Mouse (Mus musculus): ENCODE measurements at regions not wholly inside any gene's neighbourhood (a gene's known extent, or its start where the extent isn't known, plus 50 kb on each side); places are given as distances from the start of the nearest gene placed in this dataset.

DNA sequence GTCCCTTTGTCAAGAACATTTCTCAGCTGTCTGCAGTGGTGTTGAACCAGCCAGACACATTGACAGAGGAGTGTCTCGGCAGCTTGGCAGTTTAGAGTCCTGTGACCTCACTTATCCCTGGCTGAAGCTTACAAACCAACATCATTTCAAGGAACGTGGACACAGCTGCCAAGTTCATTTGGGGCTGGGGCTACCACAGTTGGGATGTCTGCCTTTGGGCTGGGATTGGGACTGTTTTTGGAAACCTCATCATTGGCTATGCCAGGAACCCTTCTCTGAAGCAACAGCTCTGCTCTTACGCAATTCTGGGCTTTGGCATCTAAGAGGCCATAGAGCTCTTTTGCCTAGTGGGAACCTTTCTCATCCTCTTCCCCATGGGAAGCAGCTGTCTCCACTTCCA lies 200.4 kb downstream of the Gm15262 start:
- no peak for DNase-seq (ENCODE audit: low spot score)

DNA sequence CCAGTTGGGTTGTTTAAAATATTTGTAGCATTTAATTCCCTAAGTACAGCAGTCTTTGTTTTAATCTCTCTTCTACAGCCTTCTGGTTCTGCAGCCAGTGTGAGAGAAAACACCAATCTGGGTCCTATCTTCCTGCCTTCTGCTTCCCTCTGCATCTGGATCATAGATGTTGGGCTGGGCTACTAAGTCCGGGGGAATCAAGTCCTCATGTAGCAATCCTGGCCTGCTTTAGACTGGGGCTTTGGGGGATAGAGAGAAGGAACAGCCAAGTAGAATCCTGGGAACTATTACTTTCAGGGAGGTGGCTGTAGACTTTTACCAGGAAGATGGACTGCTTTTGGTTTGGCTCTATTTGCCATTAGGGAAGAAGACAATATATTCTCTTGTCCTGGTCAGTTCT lies 205.5 kb upstream of the Rai2 start:
- DNase-seq (ENCODE audit: low spot score), result no peak

DNA sequence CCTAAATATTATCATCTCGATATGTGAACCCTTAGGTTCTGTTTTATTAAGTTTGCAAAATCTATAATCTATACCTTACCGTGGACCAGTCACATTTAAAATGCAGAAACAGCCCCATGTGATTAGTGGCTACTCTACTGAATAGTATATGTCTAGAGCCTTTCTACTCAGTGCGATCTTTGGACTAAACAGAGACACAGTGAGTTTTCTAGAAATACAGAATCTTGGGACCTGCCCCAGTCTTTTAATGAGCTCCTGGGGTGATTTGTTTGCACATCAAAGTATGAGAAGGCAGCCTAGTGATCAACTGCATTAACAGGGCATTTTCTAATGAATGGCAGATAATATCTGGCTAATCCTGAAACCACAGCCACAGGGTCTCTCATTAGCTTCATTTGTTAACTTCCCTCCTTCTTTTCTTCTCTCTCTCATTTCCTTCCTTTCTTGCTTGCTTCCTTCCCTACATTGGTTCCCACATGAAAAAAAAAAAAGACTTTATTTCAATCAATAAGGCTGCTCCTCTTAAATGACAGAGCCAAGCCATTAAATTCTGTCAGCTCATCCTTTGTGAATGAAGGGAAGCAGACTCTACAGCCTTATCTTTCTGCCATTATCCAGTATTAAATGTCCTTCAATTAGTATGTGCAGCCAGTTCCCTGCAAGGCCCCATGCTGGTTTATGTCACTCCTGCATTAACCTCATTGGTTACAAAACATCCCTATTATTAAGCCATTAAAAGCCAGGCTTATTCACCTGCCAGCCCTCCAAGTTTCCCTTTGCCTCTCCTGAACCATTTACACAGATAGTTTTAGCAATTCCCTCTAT lies 193.2 kb upstream of the Rai2 start:
- DNase-seq (ENCODE audit: low spot score), result peak; percentile 25

DNA sequence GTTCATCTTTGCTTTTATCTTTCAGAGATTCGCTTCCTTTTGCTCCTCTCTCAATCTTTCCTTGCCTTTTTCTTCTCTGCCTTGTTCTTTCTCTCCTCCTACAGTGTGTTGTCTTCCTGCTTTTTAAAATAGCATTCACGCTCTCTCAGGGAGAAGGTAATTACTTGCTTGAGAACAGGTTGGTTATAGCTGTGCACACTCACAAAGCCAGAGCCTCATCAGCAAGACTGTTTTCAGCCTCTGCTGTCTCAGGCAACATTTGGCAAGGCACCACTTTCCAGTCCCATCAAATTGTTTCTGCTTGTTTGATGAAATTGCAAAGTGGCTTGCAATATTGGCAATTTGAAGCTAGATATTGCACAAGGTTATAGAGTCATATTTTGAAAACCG lies 192.6 kb upstream of the Rai2 start:
- DNase-seq (ENCODE audit: low spot score), result peak; percentile 8

DNA sequence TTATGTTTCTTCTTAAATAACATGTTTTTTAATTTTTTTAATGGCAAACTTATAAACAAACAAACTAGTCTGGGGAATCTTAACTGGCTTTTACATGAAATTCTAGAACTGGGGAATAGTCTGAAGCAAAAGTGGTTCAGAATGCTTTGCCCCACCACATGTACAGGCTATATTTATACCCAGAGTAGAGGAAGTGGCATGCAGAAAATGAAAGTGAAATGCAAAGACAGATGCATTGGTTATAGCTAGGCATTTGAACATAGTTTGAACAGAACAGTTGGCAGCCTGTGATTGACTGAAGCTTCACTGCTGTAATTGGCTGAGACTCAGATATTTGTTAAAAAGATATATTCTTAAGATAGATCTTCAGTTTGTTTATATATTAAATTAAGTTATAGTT lies 179.6 kb upstream of the Rai2 start:
- no peak for DNase-seq (ENCODE audit: low spot score)

DNA sequence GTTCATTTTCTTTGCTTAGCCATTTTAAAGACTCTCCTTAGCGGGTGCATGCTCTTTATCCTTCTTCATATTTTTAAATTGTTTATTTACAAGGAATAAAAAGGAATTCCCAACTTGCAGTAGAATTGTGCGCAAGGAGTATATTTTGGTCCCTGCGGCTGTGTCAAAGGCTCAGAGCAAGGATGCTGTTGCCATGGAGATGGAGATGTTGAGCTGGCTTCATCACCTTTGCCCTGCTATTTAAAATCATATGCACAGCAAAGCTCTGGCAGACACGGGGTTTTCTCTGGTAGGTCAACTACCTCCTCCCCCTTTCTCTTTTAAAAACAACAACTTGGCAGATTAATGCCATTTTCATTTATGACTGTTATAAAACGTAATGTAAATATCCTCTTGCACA lies 160.0 kb upstream of the Rai2 start:
- DNase-seq (ENCODE audit: low spot score), result no peak

DNA sequence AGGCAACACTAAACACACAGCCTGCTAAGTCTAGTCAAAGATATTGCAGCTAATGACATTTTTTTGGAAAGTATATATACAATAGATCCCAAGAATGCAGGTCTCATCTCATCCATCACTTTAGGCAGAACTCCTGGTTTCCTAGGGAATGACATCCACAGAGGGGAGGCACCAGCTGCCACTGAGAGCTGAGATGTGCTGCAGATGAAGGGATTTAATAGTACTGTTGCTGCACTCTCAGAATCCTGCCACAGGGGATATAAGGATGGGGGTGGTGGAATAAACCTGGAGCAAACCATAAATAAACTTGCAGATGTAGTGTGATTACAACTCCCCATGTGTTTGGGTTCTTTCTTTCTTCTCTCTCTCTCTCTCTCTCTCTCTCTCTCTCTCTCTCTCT lies 158.4 kb upstream of the Rai2 start:
- no peak for DNase-seq (ENCODE audit: low spot score)

DNA sequence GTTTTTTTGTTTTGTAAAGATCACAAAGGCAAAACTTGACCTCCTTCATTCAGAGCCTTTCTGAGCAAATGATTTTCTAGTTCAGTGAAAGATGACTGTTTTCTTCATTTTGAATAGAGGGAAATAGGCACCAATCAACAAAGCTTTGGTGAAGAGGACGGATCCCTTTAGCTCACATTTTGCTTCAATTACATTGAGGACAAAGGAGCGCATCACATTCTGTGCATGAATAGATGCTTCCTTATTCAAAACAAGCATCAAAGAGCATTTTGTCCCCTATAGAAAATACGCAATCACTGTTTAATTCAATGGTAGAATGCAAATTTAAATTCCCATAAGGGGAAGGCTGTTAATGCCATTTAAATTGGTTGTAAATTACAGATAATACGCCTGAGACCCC lies 150.4 kb upstream of the Rai2 start:
- DNase-seq (ENCODE audit: low spot score), result no peak

DNA sequence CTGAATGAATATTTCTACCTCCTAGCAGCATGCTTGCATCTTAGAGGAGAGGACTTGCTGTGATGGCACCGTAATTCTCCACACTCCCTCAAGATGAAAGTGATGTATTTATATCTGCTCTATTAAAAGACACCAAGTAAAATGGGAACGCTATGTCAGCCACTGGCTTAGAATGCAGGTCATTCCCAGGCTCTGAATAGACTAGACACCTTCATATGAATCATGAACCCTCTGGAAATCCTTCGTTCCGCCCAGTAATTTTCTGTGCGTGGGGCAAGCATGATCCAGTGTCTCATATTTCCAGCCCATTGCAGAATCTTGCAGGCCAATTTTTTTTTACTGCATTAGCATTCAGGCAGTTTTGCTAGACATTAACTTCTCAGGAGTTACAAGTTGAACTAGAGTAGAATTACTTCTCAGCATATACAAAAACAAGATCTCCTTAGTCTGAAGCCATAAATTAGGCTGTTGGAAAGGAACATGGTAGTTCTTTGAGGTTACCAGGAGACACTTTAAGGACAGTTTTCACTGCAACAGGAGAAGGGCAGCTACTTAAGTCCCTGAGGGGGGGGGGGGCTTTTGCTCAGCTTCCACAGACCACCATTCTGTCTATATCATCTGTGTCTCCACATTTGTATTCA lies 134.7 kb upstream of the Rai2 start:
- no peak for DNase-seq (ENCODE audit: low spot score)

DNA sequence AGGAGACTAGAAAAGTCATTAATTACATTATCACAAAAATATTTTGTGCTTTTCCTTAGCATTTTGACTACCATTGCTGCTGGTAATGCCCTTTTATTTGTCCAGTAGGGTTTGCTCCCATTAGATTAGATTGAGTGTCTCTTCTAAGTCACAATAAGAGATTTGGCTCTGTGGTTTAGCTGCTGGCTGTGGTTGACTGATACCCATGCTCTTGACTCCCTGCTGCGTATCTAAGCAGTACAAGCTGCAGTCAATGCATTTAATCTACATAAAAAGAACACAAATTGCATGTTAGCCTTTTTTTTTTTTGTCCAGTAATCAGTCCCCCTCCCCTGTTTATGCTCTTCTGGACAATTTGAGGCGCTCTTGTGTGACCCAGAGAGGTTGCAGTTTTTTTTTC lies 133.0 kb upstream of the Rai2 start:
- no peak for DNase-seq (ENCODE audit: low spot score)

DNA sequence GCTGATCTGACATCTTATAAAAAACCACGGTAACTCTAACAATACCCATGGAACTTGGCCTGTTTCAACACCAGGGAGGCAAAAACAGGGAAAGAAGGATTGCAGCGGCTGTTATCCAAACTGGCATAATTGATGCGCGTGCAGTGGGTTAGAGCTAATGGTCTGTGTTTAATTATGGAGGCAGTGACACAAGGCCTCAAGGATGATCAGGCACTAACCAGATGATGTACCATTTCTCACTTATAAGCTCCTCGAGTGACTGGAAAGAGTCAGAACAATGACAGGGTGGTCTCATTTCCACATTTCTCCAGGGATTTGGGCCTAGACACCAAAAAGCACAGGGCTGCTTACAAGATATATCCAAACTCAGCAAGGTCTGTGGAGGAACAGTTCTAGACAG lies 83.0 kb upstream of the Rai2 start:
- DNase-seq (ENCODE audit: low spot score), result peak; percentile 5

DNA sequence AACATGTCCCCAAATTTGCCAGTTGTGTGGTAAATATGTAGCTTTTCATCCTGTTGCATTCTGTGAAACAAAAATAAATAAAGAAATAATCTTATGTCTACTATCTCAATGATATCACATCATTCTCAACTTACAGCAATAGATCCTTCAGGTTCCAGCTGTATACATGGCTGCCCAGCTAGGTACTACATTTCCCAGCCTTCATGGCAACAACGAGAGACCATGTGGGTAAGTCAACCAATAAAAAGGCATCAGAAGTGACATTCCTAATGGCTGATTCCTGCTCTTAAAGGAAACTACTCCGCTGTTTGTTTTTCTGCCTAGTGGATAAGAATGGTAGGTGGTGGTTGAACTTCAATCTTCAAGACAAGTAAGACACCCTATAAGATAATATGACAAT lies 82.5 kb upstream of the Rai2 start:
- peak; percentile 5 for DNase-seq (ENCODE audit: low spot score)

DNA sequence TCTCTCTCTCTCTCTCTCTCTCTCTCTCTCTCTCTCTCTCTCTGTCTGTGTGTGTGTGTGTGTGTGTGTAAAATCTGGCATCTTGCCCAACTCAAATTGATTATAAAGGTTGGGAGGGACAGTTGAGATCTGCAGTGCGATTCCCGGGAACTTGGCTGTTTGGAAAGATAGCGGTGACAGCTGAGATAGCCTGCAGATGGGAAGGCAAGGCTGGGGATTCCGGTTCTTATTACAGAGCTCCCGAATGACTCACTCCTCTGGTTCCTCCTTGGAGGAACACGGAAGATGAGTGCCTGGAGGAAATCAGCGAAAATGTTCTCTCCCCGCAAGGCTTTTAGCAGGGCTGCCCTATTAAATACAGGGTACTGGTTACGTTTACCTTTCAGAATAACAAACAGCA lies 81.2 kb upstream of the Rai2 start:
- peak; percentile 58 for DNase-seq (ENCODE audit: low spot score)

DNA sequence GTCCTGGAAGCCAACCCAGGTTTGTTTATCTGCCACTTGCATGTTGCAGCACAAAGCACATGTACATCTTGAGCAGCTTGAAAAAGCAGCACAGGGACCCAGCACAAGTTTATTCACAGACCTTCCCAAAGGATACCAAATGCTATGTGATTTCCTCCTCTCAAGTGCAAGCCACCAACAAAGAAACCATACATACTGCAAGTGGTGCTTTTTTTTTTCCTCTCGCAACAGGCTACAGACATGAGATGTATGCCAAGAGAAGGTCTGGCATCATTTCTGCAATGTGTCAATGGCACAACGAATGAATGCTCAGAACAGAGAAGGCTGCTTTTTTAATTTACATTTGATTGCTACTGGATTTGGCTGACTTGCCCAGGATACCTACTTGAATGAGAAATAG lies 63.8 kb upstream of the Rai2 start:
- no peak for DNase-seq (ENCODE audit: low spot score)

DNA sequence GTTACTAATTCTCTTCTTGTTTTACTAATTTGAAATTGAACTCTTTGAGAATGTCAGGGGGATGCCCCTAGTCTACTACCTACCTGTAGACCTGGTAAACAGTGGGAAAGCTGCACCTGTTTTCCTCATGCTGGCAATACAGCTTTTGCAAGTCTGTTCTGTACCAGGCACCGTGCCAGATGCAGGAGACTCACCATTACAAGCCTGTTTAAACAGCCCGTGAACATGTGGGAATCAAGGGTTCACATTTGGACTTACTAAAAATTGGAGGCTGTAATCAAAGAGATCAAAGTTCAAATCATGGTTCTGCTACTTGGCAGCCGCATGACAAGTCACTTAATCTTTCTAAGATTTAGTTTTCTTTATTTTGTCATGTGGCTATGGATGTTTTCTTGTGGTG lies 56.8 kb upstream of the Rai2 start:
- no peak for DNase-seq (ENCODE audit: low spot score)

DNA sequence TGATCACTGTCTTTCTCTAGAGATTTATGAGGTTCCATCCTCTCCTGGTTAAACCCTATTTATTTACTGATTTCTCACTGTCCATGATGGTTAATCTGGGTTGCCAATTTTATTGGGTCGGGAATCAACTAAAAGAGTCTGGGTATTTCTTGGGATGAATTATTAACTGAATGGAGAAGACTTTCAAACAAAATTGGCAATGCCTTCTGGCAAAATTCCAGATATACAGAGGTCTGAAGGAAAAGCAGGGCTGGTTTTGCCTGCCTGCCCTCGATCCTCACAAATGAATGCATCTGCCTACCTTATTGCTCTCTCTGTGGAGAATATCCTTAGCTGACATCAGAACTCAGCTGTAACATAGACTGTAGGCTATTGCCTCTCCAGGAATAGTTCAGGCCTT lies 54.9 kb upstream of the Rai2 start:
- no peak for DNase-seq (ENCODE audit: low spot score)

Data from MN1 (cell line).